Mouse (Mus musculus) E14TG2a.4 (cell line): ENCODE results near the gene Clptm1.

Experiments
- CTCF ChIP-seq: conservative IDR thresholded peaks from 2 replicates; pipeline ENCODE4 v1.5.1; 2014; ENCODE audit warnings: low read length
- NANOG ChIP-seq: IDR thresholded peaks from 2 replicates; pipeline ENCODE4 v1.6.1; 2014; ENCODE audit warnings: borderline replicate concordance, low read length, mixed read lengths
- POU5F1 ChIP-seq: IDR thresholded peaks from 2 replicates; pipeline ENCODE4 v1.6.1; 2014; ENCODE audit warnings: low read length, borderline replicate concordance

DNA sequence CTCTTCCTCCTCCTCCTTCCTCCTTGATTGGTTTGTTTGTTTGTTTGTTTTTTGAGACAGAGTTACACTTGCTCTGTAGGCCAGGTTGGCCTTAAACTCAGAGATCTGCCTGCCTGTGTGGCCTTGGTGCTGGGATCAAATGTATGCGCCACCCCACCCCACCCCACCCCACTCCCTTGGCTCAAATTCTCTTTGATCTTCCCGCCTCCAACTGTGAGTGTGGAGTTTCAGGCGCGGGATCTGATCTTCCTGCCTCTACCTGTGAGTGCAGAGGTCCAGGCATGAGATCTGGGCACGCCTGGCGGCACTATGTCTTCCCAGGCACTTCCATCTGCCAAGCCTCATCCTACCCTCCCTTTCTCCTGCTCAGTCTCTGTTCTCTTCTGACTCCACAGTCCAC is 42.6 kb downstream of the Clptm1 start:
- TF ChIP-seq CTCF (no peak), NANOG (no peak), POU5F1 (no peak)
